Mouse (Mus musculus) megakaryocyte, adult 5-6 weeks (primary cell): ENCODE results near the gene Gabbr2. TPM values are rescaled to one million over a fixed set of nuclear protein-coding genes. Genes with fewer than 3 reads are reported as not detected.

Source experiments
- ATAC-seq: 2 replicates; pipeline ENCODE4 v1.8.0; 2016; ENCODE audit warnings: mild to moderate bottlenecking, inconsistent platforms; ENCODE audit not compliant: poor library complexity, severe bottlenecking
- total RNA-seq, 2 experiments: library from RNA; stranded (forward) in 1 of 2; stranded (reverse) in 1 of 2; fragments of 153-499, 151-499 nt in 1 of 2; fragments of 221-1000, 200-1000 nt in 1 of 2; gene quantifications; 2 replicates each; pipeline versions ENCODE4 v1.2.3 to v1.2.4; 2015 to 2017

Gabbr2 gene
- total RNA-seq, 2 experiments from 2014 or later: not detected

- ATAC-seq: no peak
These were observed 63.6 kb downstream of the Gabbr2 start for GRCm38 (mm10) chr4:46928112-46928511.

GRCm38 (mm10) chr4:46919144-46919543 is 72.5 kb downstream of the Gabbr2 start:
- no peak for ATAC-seq

- peak; percentile 93 for ATAC-seq
These were observed 74.9 kb downstream of the Gabbr2 start for GRCm38 (mm10) chr4:46916786-46917185.

- no peak; the same call in 1 of the 2 replicates for ATAC-seq
These were observed 75.7 kb downstream of the Gabbr2 start for GRCm38 (mm10) chr4:46915934-46916333.

GRCm38 (mm10) chr4:46915476-46915875 is 76.2 kb downstream of the Gabbr2 start:
- no peak for ATAC-seq

GRCm38 (mm10) chr4:46914606-46915005 is 77.1 kb downstream of the Gabbr2 start:
- ATAC-seq: no peak

GRCm38 (mm10) chr4:46906036-46906691 is 85.5 kb downstream of the Gabbr2 start:
- ATAC-seq: peak; percentile 31; the same call in 1 of the 2 replicates

- ATAC-seq: peak; percentile 90
These were observed 86.5 kb downstream of the Gabbr2 start for GRCm38 (mm10) chr4:46905152-46905551.

- ATAC-seq: no peak
These were observed 87.5 kb downstream of the Gabbr2 start for GRCm38 (mm10) chr4:46904129-46904528.

- no peak for ATAC-seq
These were observed 93.1 kb downstream of the Gabbr2 start for GRCm38 (mm10) chr4:46898546-46898945.

GRCm38 (mm10) chr4:46897634-46898399 is 93.9 kb downstream of the Gabbr2 start:
- no peak for ATAC-seq

- ATAC-seq: 0 out of 2 replicates have a peak, but pooled peaks have one; percentile 35
These were observed 97.5 kb downstream of the Gabbr2 start for GRCm38 (mm10) chr4:46894144-46894543.

GRCm38 (mm10) chr4:46889175-46889574 is 102.5 kb downstream of the Gabbr2 start:
- no peak for ATAC-seq

- peak; percentile 96 for ATAC-seq
These were observed 105.9 kb downstream of the Gabbr2 start for GRCm38 (mm10) chr4:46885627-46886383.

GRCm38 (mm10) chr4:46884132-46884531 is 107.5 kb downstream of the Gabbr2 start:
- no peak for ATAC-seq

- ATAC-seq: no peak
These were observed 108.1 kb downstream of the Gabbr2 start for GRCm38 (mm10) chr4:46883546-46883945.

- no peak for ATAC-seq
These were observed 108.6 kb downstream of the Gabbr2 start for GRCm38 (mm10) chr4:46883047-46883446.

GRCm38 (mm10) chr4:46881271-46881670 is 110.4 kb downstream of the Gabbr2 start:
- ATAC-seq: no peak

- ATAC-seq: no peak
These were observed 111.7 kb downstream of the Gabbr2 start for GRCm38 (mm10) chr4:46879943-46880342.

GRCm38 (mm10) chr4:46872750-46873149 is 118.9 kb downstream of the Gabbr2 start:
- no peak for ATAC-seq

- ATAC-seq: no peak
These were observed 121.5 kb downstream of the Gabbr2 start for GRCm38 (mm10) chr4:46870157-46870556.
